Mouse (Mus musculus) gastrocnemius, postnatal 4 days (tissue): ENCODE measurements at regions not wholly inside any gene's neighbourhood (a gene's known extent, or its start where the extent isn't known, plus 50 kb on each side); places are given as distances from the start of the nearest gene placed in this dataset.
"Not testable (repeated sequence)": the region's sequence is repeated elsewhere in the genome, so short reads cannot be mapped to it uniquely, and the experiment has no call there.

Experiments
- DNase-seq, 2 experiments: peaks; one replicate each; pipeline ENCODE4 v3.0.0; 2021 to 2022; ENCODE audit warnings: low spot score in 2 of 2, mixed read lengths in 2 of 2

DNA sequence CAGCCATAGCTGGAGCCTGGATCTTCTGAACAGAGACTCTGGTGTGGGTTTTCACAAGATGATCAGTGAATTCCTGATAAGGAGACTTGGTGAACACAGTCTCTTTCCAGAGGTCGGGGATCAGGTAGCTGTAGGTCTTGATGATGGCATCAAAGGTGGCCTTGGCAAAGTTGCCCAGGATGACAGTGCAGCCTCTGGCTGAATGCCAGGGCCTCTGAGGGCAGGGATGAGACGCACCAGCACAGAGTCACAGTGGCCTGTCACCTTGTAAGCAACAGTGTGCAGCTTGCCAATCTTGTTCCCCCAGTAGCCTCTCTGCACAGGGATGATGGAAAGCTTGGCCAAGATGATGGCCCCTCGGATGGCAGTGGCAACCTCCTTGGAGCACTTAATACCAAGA lies 95.9 kb upstream of the Ipo5 start:
- not testable (repeated sequence) for DNase-seq

- DNase-seq = no peak
Observed at GRCm38 (mm10) chr14:120816529-120816928, 94.5 kb upstream of the Ipo5 start.

DNA sequence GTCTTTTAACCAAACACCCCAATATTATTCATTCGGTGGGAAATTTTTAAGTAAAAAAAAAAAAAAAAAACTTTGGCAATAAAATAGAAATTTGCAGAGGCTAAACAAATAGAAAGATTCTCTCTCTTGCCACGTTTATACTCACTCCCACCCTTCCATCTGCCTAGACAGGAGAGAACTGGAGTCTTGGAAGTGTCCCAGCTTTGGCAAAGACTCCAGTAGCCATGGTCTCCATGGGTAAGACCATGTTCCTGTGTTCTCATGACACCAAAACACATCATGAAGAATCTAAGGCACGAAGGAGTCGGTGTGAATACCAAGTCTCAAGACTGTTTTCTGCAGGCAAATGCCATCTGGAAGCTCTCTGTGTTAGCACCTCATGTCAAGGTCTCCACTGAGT lies 84.8 kb upstream of the Ipo5 start:
- DNase-seq = no peak

- DNase-seq = not testable (repeated sequence)
Observed at GRCm38 (mm10) chr14:120830389-120830835, 80.6 kb upstream of the Ipo5 start.

- no peak for DNase-seq
Observed at GRCm38 (mm10) chr14:120831397-120831796, 79.6 kb upstream of the Ipo5 start.

DNA sequence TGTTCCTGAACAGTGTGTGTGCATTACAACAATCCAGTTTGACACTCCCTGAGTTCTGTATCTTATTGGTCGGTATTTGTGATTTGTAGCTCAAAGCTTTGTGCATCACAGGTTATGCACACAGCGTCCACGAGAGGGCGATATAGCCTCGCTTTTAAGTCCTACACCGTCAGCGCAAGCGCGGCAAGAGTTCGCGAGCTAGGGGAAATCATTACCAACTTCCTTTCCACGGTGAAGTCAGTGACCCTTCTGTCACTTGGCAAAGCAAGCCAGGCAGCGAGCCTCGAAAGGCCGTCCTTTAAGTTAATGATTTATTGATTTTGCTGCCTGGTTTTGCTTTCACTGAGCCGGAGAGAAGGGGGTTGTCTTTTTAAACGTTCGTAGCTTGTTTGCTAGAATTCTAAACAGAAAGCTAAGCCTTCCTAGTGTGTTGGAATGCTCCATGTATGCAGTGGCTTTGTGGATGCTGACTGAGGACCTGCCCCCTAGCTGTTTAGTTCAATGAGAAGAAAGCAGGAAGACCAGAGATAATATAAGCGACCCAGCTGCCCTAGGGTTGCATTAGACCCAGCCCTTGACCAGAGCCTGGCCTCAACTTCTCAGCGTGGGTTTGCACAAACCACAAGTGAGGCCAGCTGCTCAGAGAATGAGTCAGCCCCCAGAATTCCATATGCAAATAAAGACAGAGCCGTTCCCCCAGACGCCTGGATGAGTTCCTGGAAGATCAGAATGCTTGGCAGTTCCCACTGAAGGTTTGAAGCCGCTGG lies 79.0 kb upstream of the Ipo5 start:
- peak; percentile 77 to 91 for DNase-seq

DNA sequence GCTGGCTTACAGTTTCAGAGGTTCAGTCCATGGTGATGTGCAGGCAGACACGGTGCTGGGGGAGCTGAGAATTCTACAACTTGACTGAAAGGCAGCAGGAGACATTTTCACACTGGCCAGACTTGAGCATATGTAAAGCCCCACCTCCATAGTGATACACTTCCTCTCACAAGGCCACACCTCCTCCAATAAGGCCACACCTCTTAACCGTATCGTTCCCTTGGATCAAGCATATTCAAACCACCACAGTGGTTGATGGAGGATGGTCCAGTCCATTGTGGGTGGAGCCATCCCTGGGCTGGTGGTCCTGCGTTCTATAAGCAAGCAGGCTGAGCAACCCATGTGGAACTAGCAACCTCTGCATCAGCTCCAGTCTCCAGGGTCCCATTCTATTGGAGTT lies 76.2 kb upstream of the Ipo5 start:
- DNase-seq = no peak

GRCm38 (mm10) chr14:120835758-120836157 lies 75.3 kb upstream of the Ipo5 start:
- DNase-seq = no peak

GRCm38 (mm10) chr14:120836535-120837316 lies 74.3 kb upstream of the Ipo5 start:
- DNase-seq = no peak

DNA sequence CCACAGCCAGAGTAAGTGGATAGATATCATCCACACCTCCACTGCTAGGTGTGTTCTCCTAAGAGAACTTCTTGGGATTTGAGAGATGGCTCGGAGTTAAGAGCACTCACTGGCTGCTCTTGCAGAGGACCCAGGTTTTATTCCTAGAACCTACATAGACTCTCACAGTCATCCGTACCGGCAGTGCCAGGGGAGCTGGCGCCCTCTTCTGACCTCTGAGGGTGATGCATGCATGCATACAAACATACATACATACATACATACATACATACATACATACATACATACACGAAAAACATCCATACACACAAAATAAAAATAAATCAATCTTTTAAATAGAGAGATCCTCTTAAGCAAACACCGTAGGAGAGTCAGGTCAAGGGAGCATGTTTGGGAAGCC lies 70.1 kb upstream of the Ipo5 start:
- no peak for DNase-seq

- no peak for DNase-seq
Observed at GRCm38 (mm10) chr14:120841311-120841710, 69.7 kb upstream of the Ipo5 start.

DNA sequence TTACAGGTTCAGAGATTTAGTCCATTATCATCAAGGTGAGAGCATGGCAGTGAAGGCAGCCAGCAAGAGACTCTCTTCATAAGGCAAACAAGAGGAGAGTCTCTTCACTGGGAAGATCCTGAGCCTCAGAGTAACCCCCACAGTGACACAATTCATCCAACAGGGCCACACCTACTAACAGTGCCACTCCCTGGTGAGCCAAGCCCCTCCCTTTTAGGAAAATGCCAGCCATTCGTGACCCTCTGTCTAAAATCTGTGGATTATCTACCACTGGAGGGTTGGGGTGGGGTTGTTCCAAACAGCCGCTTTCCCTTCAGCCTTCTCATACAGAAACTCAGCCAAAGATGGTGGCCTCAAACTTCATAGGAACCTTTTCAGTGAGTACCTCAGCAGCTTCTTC lies 65.9 kb upstream of the Ipo5 start:
- DNase-seq = no peak

DNA sequence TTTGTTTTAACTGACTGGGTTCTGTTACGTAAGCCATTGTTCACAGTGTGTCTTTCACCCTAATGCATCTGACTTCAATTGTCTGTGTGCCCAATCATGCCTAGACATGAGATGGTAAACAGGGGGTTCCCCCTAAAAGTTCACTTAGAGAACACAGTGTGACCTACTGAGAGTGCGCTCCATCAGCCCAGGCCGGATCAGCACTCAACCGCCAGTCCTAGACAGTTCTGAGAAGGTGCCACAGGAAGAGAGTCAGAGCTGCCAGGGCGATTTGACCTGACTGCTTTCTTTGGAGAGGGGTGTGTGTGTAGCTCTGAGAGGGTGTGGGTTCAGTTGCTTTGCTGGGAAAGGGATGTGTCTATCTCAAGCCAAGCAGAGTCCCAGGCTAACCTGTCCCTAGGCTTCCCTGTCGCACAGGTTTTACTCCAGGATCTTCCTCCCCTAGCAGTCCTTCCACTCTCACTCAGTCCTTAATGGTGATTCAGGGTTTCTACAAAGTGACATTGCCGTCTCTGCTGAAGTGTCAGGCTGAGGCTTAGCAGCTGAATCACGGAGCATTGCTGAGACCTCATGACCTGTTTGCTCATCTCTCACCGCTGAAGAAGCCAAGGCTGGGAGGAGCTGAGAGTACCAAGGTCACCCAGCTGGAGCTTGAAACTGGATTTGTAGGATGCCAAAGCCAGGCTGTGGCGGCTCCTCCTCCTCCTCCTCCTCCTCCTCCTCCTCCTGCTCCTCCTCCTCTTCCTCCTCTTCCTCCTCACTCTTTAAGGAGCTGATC lies 64.8 kb upstream of the Ipo5 start:
- DNase-seq = no peak

- peak in 1 of 2 experiments; percentile 17 for DNase-seq
Observed at GRCm38 (mm10) chr14:120847006-120847405, 64.0 kb upstream of the Ipo5 start.

GRCm38 (mm10) chr14:120848083-120848951 lies 62.7 kb upstream of the Ipo5 start:
- no peak for DNase-seq

- no peak for DNase-seq
Observed at GRCm38 (mm10) chr14:120849159-120849558, 61.9 kb upstream of the Ipo5 start.

GRCm38 (mm10) chr14:120853643-120854042 lies 57.4 kb upstream of the Ipo5 start:
- DNase-seq = no peak

DNA sequence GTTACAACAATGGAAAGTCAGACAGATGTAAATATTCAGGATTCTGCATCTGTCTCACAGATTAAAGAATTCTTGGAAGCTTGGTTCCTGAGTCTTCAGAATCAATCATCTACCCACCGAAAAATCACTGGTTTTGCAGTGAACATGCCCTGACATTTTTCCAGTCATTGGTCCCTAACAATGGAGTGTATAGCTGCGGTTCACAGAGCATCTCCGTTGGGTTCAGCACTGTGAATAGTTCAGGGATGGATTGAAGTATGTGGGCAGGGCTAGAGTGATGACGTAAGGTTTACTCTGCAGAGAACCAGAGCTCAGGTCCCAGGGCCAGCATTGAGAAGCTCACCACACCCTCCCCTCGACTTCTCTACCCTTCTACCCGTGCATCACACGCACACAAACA lies 56.5 kb upstream of the Ipo5 start:
- DNase-seq = no peak

GRCm38 (mm10) chr14:120855181-120855580 lies 55.8 kb upstream of the Ipo5 start:
- no peak for DNase-seq
